Mouse (Mus musculus) embryonic fibroblast, embryonic 13.5 days (primary cell): ENCODE results near the gene F2rl2.

Source experiments
- CTCF ChIP-seq: IDR thresholded peaks from 2 replicates; pipeline ENCODE4 v1.5.1; 2011; ENCODE audit warnings: mild to moderate bottlenecking, control low read depth, low read length, moderate library complexity, borderline replicate concordance; ENCODE audit not compliant: insufficient read depth
- POLR2A ChIP-seq: IDR thresholded peaks from 2 replicates; pipeline ENCODE4 v1.6.1; 2011; ENCODE audit warnings: low read depth, mild to moderate bottlenecking, control low read depth, low read length, moderate library complexity

GRCm38 (mm10) chr13:95659432-95659831 lies 37.2 kb upstream of the F2rl2 start:
- TF ChIP-seq CTCF (no peak), POLR2A (no peak)
